Mouse (Mus musculus): Measurements from ENCODE around the gene Pip5k1b. TPM values are rescaled to one million over a fixed set of nuclear protein-coding genes. Genes with fewer than 3 reads are reported as not detected.

Pip5k1b gene
- total RNA-seq, 1 experiment, result 2.1 TPM

GRCm38 (mm10) chr19:24528910-24529561 is 26.6 kb downstream of the Pip5k1b start:
- Histone ChIP-seq H3K9me3 (ENCODE audit: control insufficient read depth, insufficient read depth, low read depth, low read length) (no peaks in the 10 kb centered on the region), H3K36me3 (ENCODE audit: control insufficient read depth, insufficient read depth, low read length, poor library complexity, severe bottlenecking) (no peaks in the 10 kb centered on the region), H3K4me1 (ENCODE audit: control insufficient read depth in 2 of 2, insufficient read depth in 2 of 2, low read length in 2 of 2, poor library complexity in 1 of 2) (no peaks in the 10 kb centered on the region; a peak in 1 of 4 replicates), H3K27ac (ENCODE audit: insufficient read depth, low read depth, low read length, poor library complexity, severe bottlenecking) (no peak overlapping the region), H3K9ac (ENCODE audit: insufficient read depth, low read depth, low read length, poor library complexity, severe bottlenecking) (no peak overlapping the region), H3K4me3 (ENCODE audit: insufficient read depth in 1 of 2, low read depth in 1 of 2, low read length in 2 of 2, poor library complexity in 1 of 2, severe bottlenecking in 1 of 2) (no peak overlapping the region)
- no peak for DNase-seq (ENCODE audit: low read depth, low spot score)
- no peak for TF ChIP-seq MAFK (IDR thresholded peaks at IDR 0.05; ENCODE audit: insufficient read depth, low read depth, low read length)
- no peak for TF ChIP-seq ZC3H11A (IDR thresholded peaks at IDR 0.05; ENCODE audit: borderline replicate concordance, low read depth, low read length)
- TF ChIP-seq CHD2 (IDR thresholded peaks at IDR 0.05; ENCODE audit: low read depth, low read length), result no peak
- no peak for TF ChIP-seq ZNF384 (IDR thresholded peaks at IDR 0.05; ENCODE audit: low read depth, low read length)
- TF ChIP-seq HCFC1 (IDR thresholded peaks at IDR 0.05; ENCODE audit: borderline replicate concordance, insufficient read depth, low read length), result no peak
- in situ Hi-C loops (cut with MboI; ENCODE audit: low sequenced_read_pairs in 2 of 2, unreplicated experiment in 2 of 2), result no loop called here

- in situ Hi-C loops (cut with MboI; ENCODE audit: low sequenced_read_pairs in 2 of 2, unreplicated experiment in 2 of 2), result no loop called here
- no peak for TF ChIP-seq ZNF384 (IDR thresholded peaks at IDR 0.05; ENCODE audit: low read depth, low read length)
- no peak for TF ChIP-seq ZC3H11A (IDR thresholded peaks at IDR 0.05; ENCODE audit: borderline replicate concordance, low read depth, low read length)
- no peak for TF ChIP-seq HCFC1 (IDR thresholded peaks at IDR 0.05; ENCODE audit: borderline replicate concordance, insufficient read depth, low read length)
- TF ChIP-seq MAFK (IDR thresholded peaks at IDR 0.05; ENCODE audit: insufficient read depth, low read depth, low read length), result no peak
- TF ChIP-seq CHD2 (IDR thresholded peaks at IDR 0.05; ENCODE audit: low read depth, low read length), result no peak
- H3K4me1 ChIP-seq (ENCODE audit: control insufficient read depth in 2 of 2, insufficient read depth in 2 of 2, low read length in 2 of 2, poor library complexity in 1 of 2), result peaks cover 0 to 2% of the 10 kb centered on the region in 2 experiments; a peak in 2 of 4 replicates
- H3K9me3 ChIP-seq (ENCODE audit: control insufficient read depth, insufficient read depth, low read depth, low read length), result no peaks in the 10 kb centered on the region
- H3K36me3 ChIP-seq (ENCODE audit: control insufficient read depth, insufficient read depth, low read length, poor library complexity, severe bottlenecking), result no peaks in the 10 kb centered on the region
- no peak for DNase-seq (ENCODE audit: low read depth, low spot score)
- H3K9ac ChIP-seq (ENCODE audit: insufficient read depth, low read depth, low read length, poor library complexity, severe bottlenecking), result no peak overlapping the region
- no peak overlapping the region for H3K4me3 ChIP-seq (ENCODE audit: insufficient read depth in 1 of 2, low read depth in 1 of 2, low read length in 2 of 2, poor library complexity in 1 of 2, severe bottlenecking in 1 of 2)
- H3K27ac ChIP-seq (ENCODE audit: insufficient read depth, low read depth, low read length, poor library complexity, severe bottlenecking), result no peak overlapping the region
Measured at GRCm38 (mm10) chr19:24528129-24528730, 27.4 kb downstream of the Pip5k1b start.

GRCm38 (mm10) chr19:24527613-24527948 is 28.1 kb downstream of the Pip5k1b start:
- Histone ChIP-seq H3K9me3 (ENCODE audit: control insufficient read depth, insufficient read depth, low read depth, low read length) (no peaks in the 10 kb centered on the region), H3K27ac (ENCODE audit: insufficient read depth, low read depth, low read length, poor library complexity, severe bottlenecking) (no peak overlapping the region), H3K9ac (ENCODE audit: insufficient read depth, low read depth, low read length, poor library complexity, severe bottlenecking) (no peak overlapping the region), H3K4me3 (ENCODE audit: insufficient read depth in 1 of 2, low read depth in 1 of 2, low read length in 2 of 2, poor library complexity in 1 of 2, severe bottlenecking in 1 of 2) (no peak overlapping the region), H3K4me1 (ENCODE audit: control insufficient read depth in 2 of 2, insufficient read depth in 2 of 2, low read length in 2 of 2, poor library complexity in 1 of 2) (peaks cover 0 to 2% of the 10 kb centered on the region in 2 experiments; a peak in 2 of 4 replicates), H3K36me3 (ENCODE audit: control insufficient read depth, insufficient read depth, low read length, poor library complexity, severe bottlenecking) (no peaks in the 10 kb centered on the region)
- no peak for DNase-seq (ENCODE audit: low read depth, low spot score)
- TF ChIP-seq ZC3H11A (IDR thresholded peaks at IDR 0.05; ENCODE audit: borderline replicate concordance, low read depth, low read length) (no peak), CHD2 (IDR thresholded peaks at IDR 0.05; ENCODE audit: low read depth, low read length) (no peak), MAFK (IDR thresholded peaks at IDR 0.05; ENCODE audit: insufficient read depth, low read depth, low read length) (no peak), ZNF384 (IDR thresholded peaks at IDR 0.05; ENCODE audit: low read depth, low read length) (no peak), HCFC1 (IDR thresholded peaks at IDR 0.05; ENCODE audit: borderline replicate concordance, insufficient read depth, low read length) (no peak)
- in situ Hi-C loops (cut with MboI; ENCODE audit: low sequenced_read_pairs in 2 of 2, unreplicated experiment in 2 of 2), result no loop called here

GRCm38 (mm10) chr19:24526731-24527612 is 28.7 kb downstream of the Pip5k1b start:
- TF ChIP-seq ZNF384 (IDR thresholded peaks at IDR 0.05; ENCODE audit: low read depth, low read length), result no peak
- no peak for TF ChIP-seq HCFC1 (IDR thresholded peaks at IDR 0.05; ENCODE audit: borderline replicate concordance, insufficient read depth, low read length)
- no peak for TF ChIP-seq CHD2 (IDR thresholded peaks at IDR 0.05; ENCODE audit: low read depth, low read length)
- TF ChIP-seq MAFK (IDR thresholded peaks at IDR 0.05; ENCODE audit: insufficient read depth, low read depth, low read length), result no peak
- TF ChIP-seq ZC3H11A (IDR thresholded peaks at IDR 0.05; ENCODE audit: borderline replicate concordance, low read depth, low read length), result no peak
- Histone ChIP-seq H3K9ac (ENCODE audit: insufficient read depth, low read depth, low read length, poor library complexity, severe bottlenecking) (no peak overlapping the region), H3K27ac (ENCODE audit: insufficient read depth, low read depth, low read length, poor library complexity, severe bottlenecking) (no peak overlapping the region; the same call in 1 of the 2 replicates), H3K36me3 (ENCODE audit: control insufficient read depth, insufficient read depth, low read length, poor library complexity, severe bottlenecking) (no peaks in the 10 kb centered on the region), H3K4me3 (ENCODE audit: insufficient read depth in 1 of 2, low read depth in 1 of 2, low read length in 2 of 2, poor library complexity in 1 of 2, severe bottlenecking in 1 of 2) (no peak overlapping the region), H3K9me3 (ENCODE audit: control insufficient read depth, insufficient read depth, low read depth, low read length) (no peaks in the 10 kb centered on the region), H3K4me1 (ENCODE audit: control insufficient read depth in 2 of 2, insufficient read depth in 2 of 2, low read length in 2 of 2, poor library complexity in 1 of 2) (peaks cover 0 to 2% of the 10 kb centered on the region in 2 experiments; a peak in 2 of 4 replicates)
- in situ Hi-C loops (cut with MboI; ENCODE audit: low sequenced_read_pairs in 2 of 2, unreplicated experiment in 2 of 2), result no loop called here
- no peak for DNase-seq (ENCODE audit: low read depth, low spot score)
